Mouse (Mus musculus): ENCODE data around the gene Casp14.

The Casp14 gene

GRCm38 (mm10) chr10:78718056-78718455, at the start of gene Casp14:
Gene Casp14 (minus strand): TSS chr10:78718294.
- DNase-seq (ENCODE audit: low spot score), result no peak

- DNase-seq (ENCODE audit: low spot score), result no peak
Observed at GRCm38 (mm10) chr10:78765570-78765969, 47.5 kb upstream of the Casp14 start.

GRCm38 (mm10) chr10:78756021-78756420, 37.9 kb upstream of the Casp14 start:
- peak; percentile 49 for DNase-seq (ENCODE audit: low spot score)

GRCm38 (mm10) chr10:78752452-78753191, 34.5 kb upstream of the Casp14 start, which contains the start of gene Ccdc105:
Gene Ccdc105 (minus strand): TSS chr10:78753065.
- DNase-seq (ENCODE audit: low spot score), result no peak

- no peak for DNase-seq (ENCODE audit: low spot score)
Observed at GRCm38 (mm10) chr10:78748946-78749345, 30.9 kb upstream of the Casp14 start.

GRCm38 (mm10) chr10:78748161-78748560, 30.1 kb upstream of the Casp14 start:
- DNase-seq (ENCODE audit: low spot score), result no peak

GRCm38 (mm10) chr10:78747035-78747721, 29.1 kb upstream of the Casp14 start:
- DNase-seq (ENCODE audit: low spot score), result no peak

GRCm38 (mm10) chr10:78745453-78746232, 27.5 kb upstream of the Casp14 start:
- DNase-seq (ENCODE audit: low spot score), result no peak

GRCm38 (mm10) chr10:78743721-78744120, 25.6 kb upstream of the Casp14 start:
- no peak for DNase-seq (ENCODE audit: low spot score)

GRCm38 (mm10) chr10:78739821-78740220, 21.7 kb upstream of the Casp14 start:
- DNase-seq (ENCODE audit: low spot score), result no peak

- no peak for DNase-seq (ENCODE audit: low spot score)
Observed at GRCm38 (mm10) chr10:78727876-78728275, 9.8 kb upstream of the Casp14 start.

GRCm38 (mm10) chr10:78727035-78727434, 8.9 kb upstream of the Casp14 start:
- no peak for DNase-seq (ENCODE audit: low spot score)

GRCm38 (mm10) chr10:78723416-78723815, 5.3 kb upstream of the Casp14 start:
- DNase-seq (ENCODE audit: low spot score), result no peak

GRCm38 (mm10) chr10:78722654-78723053, 4.6 kb upstream of the Casp14 start:
- peak; percentile 23 for DNase-seq (ENCODE audit: low spot score)

GRCm38 (mm10) chr10:78722036-78722435, 3.9 kb upstream of the Casp14 start:
- DNase-seq (ENCODE audit: low spot score), result no peak

GRCm38 (mm10) chr10:78716231-78716630, 1.9 kb downstream of the Casp14 start:
- no peak for DNase-seq (ENCODE audit: low spot score)

- DNase-seq (ENCODE audit: low spot score), result no peak
Observed at GRCm38 (mm10) chr10:78715156-78715555, 2.9 kb downstream of the Casp14 start.

GRCm38 (mm10) chr10:78714129-78714528, 4.0 kb downstream of the Casp14 start:
- no peak for DNase-seq (ENCODE audit: low spot score)

- DNase-seq (ENCODE audit: low spot score), result no peak
Observed at GRCm38 (mm10) chr10:78710706-78711105, 7.4 kb downstream of the Casp14 start.

GRCm38 (mm10) chr10:78700881-78701280, 17.2 kb downstream of the Casp14 start:
- no peak for DNase-seq (ENCODE audit: low spot score)

- DNase-seq (ENCODE audit: low spot score), result no peak
Observed at GRCm38 (mm10) chr10:78689973-78690372, 28.1 kb downstream of the Casp14 start.

GRCm38 (mm10) chr10:78686995-78687577, 31.0 kb downstream of the Casp14 start:
- no peak for DNase-seq (ENCODE audit: low spot score)
